Mouse (Mus musculus) brain, embryonic 14.5 days (tissue): ENCODE data around the gene Tmem107. TPM values are rescaled to one million over a fixed set of nuclear protein-coding genes. Genes with fewer than 3 reads are reported as not detected.

ENCODE experiments used
- DNase-seq: peaks from one replicate; pipeline ENCODE4 v3.0.0-alpha.2; 2011; ENCODE audit warnings: low read depth
- CTCF ChIP-seq: fragments of 200-500 bp; IDR thresholded peaks from 2 replicates; pipeline ENCODE4 v1.5.1; 2012; ENCODE audit warnings: inconsistent platforms, mild to moderate bottlenecking, moderate library complexity, borderline replicate concordance; ENCODE audit not compliant: insufficient read depth, insufficient read length; ENCODE audit errors: extremely low read depth
- POLR2A ChIP-seq: fragments of 200-500 bp; IDR thresholded peaks from 2 replicates; pipeline ENCODE4 v1.6.1; 2012; ENCODE audit warnings: mild to moderate bottlenecking, inconsistent platforms, borderline replicate concordance; ENCODE audit not compliant: poor library complexity, insufficient read depth, insufficient read length, severe bottlenecking; ENCODE audit errors: extremely low read depth
- polyA plus RNA-seq: library from polyadenylated mRNA; depleted of rRNA; stranded (reverse); fragments of >200 nt; gene quantifications from 2 replicates; pipeline ENCODE4 v1.2.3, GENCODE M21; 2012; rRNA removed

The Tmem107 gene
- polyA plus RNA-seq, 1 experiment: 25.6 TPM

GRCm38 (mm10) chr11:69119446-69120155 lies 49.0 kb downstream of the Tmem107 start:
- DNase-seq: peak; percentile 2
- TF ChIP-seq POLR2A (no peak), CTCF (no peak)

- TF ChIP-seq POLR2A (no peak), CTCF (no peak)
- peak; percentile 30 for DNase-seq
Measured at GRCm38 (mm10) chr11:69120221-69121000, 49.8 kb downstream of the Tmem107 start, which contains the start of gene Hes7. Gene Hes7 (plus strand): TSS chr11:69120404.

GRCm38 (mm10) chr11:69121001-69121740 lies 50.6 kb downstream of the Tmem107 start:
- no peak for TF ChIP-seq POLR2A
- no peak for TF ChIP-seq CTCF
- DNase-seq: peak; percentile 40

DNA sequence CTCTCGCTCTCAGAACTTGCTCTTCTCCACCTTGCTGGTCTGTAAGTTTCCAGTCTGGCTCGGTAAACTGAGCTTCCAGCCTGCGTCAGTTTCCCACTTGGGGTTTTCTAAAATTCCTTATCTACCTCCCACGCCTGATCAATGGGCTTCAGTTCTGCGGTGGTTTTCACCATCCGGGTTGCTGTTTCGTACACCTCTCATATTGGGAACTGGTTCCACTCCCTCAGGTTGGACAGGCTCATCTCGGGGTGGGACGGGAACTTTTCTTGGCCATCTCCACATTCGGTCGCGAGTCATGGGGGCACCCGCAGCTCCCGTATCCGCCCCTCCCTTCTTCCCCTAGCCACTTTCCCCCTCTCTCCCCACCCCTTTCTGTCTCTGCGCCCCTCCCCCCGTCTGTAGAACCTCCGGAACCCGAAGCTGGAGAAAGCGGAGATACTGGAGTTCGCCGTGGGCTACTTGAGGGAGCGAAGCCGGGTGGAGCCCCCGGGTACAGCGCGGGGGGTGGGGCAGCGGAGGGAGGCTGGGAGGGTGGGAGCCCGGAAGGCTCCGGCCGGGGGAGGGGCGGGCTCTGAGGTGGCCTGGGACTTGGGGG lies 51.2 kb downstream of the Tmem107 start:
- TF ChIP-seq CTCF (no peak), POLR2A (no peak)
- DNase-seq: peak; percentile 55

DNA sequence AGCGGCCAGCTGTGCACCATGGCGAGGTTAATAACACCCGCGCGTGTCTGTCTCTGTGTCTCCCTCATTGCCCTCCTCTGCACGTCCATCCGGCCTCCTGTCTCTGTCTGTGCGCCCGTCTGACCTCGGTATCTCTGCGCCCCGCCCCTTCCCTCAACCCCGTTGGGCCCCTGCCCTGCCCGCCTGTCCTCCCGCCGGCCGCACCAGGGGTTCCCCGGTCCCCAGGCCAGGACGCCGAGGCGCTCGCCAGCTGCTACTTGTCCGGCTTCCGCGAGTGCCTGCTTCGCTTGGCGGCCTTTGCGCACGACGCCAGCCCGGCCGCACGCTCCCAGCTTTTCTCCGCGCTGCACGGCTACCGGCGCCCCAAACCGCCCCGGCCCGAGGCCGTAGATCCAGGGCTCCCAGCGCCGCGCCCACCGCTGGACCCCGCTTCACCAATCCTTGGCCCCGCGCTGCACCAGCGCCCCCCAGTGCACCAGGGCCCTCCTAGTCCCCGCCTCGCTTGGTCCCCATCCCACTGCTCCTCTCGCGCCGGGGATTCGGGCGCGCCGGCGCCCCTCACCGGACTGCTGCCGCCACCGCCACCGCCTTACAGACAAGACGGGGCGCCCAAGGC lies 51.8 kb downstream of the Tmem107 start, which contains the start of gene 9130213A22Rik:
Gene 9130213A22Rik, minus strand, starts transcription at position 254 of the 616 bp plus-strand sequence.
- peak; percentile 48 for TF ChIP-seq CTCF
- no peak for TF ChIP-seq POLR2A
- DNase-seq: peak; percentile 94

Other genes starting within 250 kb of the Tmem107 start
- gene Ndel1, start 198.9 kb upstream of the Tmem107 start, polyA plus RNA-seq: 62.4 and 74.0 TPM in 2 replicates
- 0.05 and 0.10 TPM in 2 replicates for gene Rnf222, start 182.3 kb upstream of the Tmem107 start, polyA plus RNA-seq
- 2,015 and 2,036 TPM in 2 replicates for gene Rpl26, start 169.2 kb upstream of the Tmem107 start, polyA plus RNA-seq
- 3.6 and 4.1 TPM in 2 replicates for gene Odf4, start 143.7 kb upstream of the Tmem107 start, polyA plus RNA-seq
- 38.6 and 40.1 TPM in 2 replicates for gene Arhgef15, start 113.3 kb upstream of the Tmem107 start, polyA plus RNA-seq
- 3.0 and 4.6 TPM in 2 replicates for gene Slc25a35, start 102.7 kb upstream of the Tmem107 start, polyA plus RNA-seq
- 24.1 and 33.6 TPM in 2 replicates for gene Rangrf, start 95.6 kb upstream of the Tmem107 start, polyA plus RNA-seq
- gene Pfas, start 62.3 kb upstream of the Tmem107 start, polyA plus RNA-seq: 25.8 and 27.6 TPM in 2 replicates
- 115 and 170 TPM in 2 replicates for gene Ctc1, start 54.9 kb upstream of the Tmem107 start, polyA plus RNA-seq
- gene Aurkb, start 25.2 kb upstream of the Tmem107 start, polyA plus RNA-seq: 38.3 and 74.9 TPM in 2 replicates
- gene Borcs6, start 11.1 kb upstream of the Tmem107 start, polyA plus RNA-seq: 19.6 and 22.1 TPM in 2 replicates
- gene Vamp2, start 17.7 kb downstream of the Tmem107 start, polyA plus RNA-seq: 251 and 319 TPM in 2 replicates
- gene Per1, start 24.4 kb downstream of the Tmem107 start, polyA plus RNA-seq: 12.2 and 16.3 TPM in 2 replicates
- gene Hes7, start 49.6 kb downstream of the Tmem107 start, polyA plus RNA-seq: 0.42 and 0.45 TPM in 2 replicates
- 0.33 and 0.47 TPM in 2 replicates for gene 9130213A22Rik, start 51.8 kb downstream of the Tmem107 start, polyA plus RNA-seq
- gene Aloxe3, start 55.1 kb downstream of the Tmem107 start, polyA plus RNA-seq: 2.8 and 3.5 TPM in 2 replicates
- 0.13 and 0.23 TPM in 2 replicates for gene Alox12b, start 86.2 kb downstream of the Tmem107 start, polyA plus RNA-seq
- 0.05 and 0.25 TPM in 2 replicates for gene Alox8, start 127.0 kb downstream of the Tmem107 start, polyA plus RNA-seq
- gene Gucy2e, start 166.2 kb downstream of the Tmem107 start, polyA plus RNA-seq: 0.20 and 0.25 TPM in 2 replicates